Mouse (Mus musculus): ENCODE data around the gene Clec1a. TPM values are rescaled to one million over a fixed set of nuclear protein-coding genes. Genes with fewer than 3 reads are reported as not detected.

Clec1a gene
- under 1 TPM; 0.26 to 0.46 TPM for total RNA-seq (2023)

DNA sequence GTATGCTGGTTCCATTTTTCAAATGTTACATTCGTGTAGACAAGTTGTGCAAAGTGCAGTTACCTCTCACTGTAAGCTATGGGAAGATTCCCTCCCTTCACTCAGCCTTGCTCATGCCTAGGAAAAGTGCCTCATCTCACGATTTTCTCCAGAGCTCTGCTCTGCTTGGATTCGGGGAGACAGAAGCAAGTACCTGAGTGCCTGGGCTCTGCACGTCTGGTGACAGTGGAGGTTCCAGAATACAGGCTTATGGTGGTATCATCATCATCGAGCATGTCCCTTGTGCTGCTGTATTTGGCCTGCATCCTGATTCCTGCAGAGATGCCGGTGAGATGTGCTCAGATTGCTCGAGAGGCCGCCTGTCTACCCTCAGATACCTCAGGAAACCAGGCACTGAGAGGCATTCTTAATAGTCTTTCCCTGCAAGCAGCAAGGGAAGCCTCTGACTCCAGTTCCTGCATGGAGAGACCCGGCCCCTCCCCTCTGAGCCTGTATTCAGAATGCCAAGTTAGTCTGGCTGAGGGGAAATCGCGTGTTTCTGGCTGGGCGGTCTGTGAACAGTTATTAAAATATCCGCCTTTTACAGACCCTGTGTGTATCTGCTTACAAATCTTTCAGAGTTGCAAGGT, at the start of gene Clec1a:
Clec1a (minus strand) TSS at position 590 of the 629 bp plus-strand sequence.

GRCm38 (mm10) chr6:129408562-129408961, 43.2 kb downstream of the Clec1a start, which contains the start of gene Clec9a:
TSS of gene Clec9a (plus strand) at chr6:129408862.

GRCm38 (mm10) chr6:129396997-129397396, 54.8 kb downstream of the Clec1a start, which contains the start of gene Clec1b:
TSS of gene Clec1b (plus strand) at chr6:129397297.

DNA sequence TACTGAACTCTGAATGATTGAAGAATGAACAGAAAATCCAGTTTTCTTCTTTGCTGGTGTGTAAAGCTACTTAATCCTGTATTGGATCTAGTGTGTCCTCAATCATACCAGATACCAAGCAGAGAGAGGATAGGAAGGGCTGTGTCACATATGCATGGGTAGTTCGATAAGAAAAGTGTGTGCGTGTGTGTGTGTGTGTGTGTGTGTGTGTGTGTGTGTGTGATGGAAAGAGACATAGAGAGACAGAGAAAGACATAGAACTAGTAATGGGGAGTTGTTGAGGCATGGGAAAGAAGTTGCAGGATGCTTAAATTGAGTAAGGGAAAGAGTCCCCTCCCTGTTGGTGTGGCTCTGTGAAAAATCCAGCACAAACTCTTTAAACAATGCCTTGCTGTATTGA, 66.0 kb downstream of the Clec1a start, which contains the start of gene Clec12b:
Clec12b (minus strand) TSS at position 101 of the 400 bp plus-strand sequence.

Other genes with a start within 250 kb of the Clec1a start
- 10 to 100 TPM; 44.3 to 67.3 TPM for gene Cd69, start 176.6 kb downstream of the Clec1a start, total RNA-seq (2023)
- gene 4922502D21Rik, start 120.2 kb downstream of the Clec1a start, total RNA-seq (2023): not detected
- 100 to 1,000 TPM; 195 to 199 TPM for gene Clec12a, start 109.3 kb downstream of the Clec1a start, total RNA-seq (2023)
- gene Clec12b, start 66.1 kb downstream of the Clec1a start, total RNA-seq (2023): not detected
- gene Clec1b, start 54.7 kb downstream of the Clec1a start, total RNA-seq (2023): 1 to 10 TPM; 6.6 to 7.2 TPM
- gene Clec9a, start 43.1 kb downstream of the Clec1a start, total RNA-seq (2023): 1 to 10 TPM; 2.6 to 3.0 TPM
- 10 to 100 TPM; 39.0 to 42.5 TPM for gene Olr1, start 55.2 kb upstream of the Clec1a start, total RNA-seq (2023)
- gene Tmem52b, start 60.6 kb upstream of the Clec1a start, total RNA-seq (2023): 1 to 10 TPM in 1 of 2 experiments, under 1 TPM in 1; 0.77 to 1.5 TPM
- gene Gabarapl1, start 81.2 kb upstream of the Clec1a start, total RNA-seq (2023): 10 to 100 TPM; 18.5 to 22.4 TPM
- not detected for gene Klre1, start 125.9 kb upstream of the Clec1a start, total RNA-seq (2023)
- not detected for gene Klrd1, start 139.8 kb upstream of the Clec1a start, total RNA-seq (2023)
- 1 to 10 TPM; 1.4 to 1.8 TPM for gene Klrk1, start 171.9 kb upstream of the Clec1a start, total RNA-seq (2023)
- not detected for gene Klrc3, start 191.3 kb upstream of the Clec1a start, total RNA-seq (2023)
- gene Klrc2, start 208.7 kb upstream of the Clec1a start, total RNA-seq (2023): under 1 TPM in 1 of 2 experiments, not detected in 1; 0.13 TPM
- gene Klrc1, start 227.0 kb upstream of the Clec1a start, total RNA-seq (2023): not detected